Mouse (Mus musculus): Measurements from ENCODE around the gene Ppp1r9a.

DNA sequence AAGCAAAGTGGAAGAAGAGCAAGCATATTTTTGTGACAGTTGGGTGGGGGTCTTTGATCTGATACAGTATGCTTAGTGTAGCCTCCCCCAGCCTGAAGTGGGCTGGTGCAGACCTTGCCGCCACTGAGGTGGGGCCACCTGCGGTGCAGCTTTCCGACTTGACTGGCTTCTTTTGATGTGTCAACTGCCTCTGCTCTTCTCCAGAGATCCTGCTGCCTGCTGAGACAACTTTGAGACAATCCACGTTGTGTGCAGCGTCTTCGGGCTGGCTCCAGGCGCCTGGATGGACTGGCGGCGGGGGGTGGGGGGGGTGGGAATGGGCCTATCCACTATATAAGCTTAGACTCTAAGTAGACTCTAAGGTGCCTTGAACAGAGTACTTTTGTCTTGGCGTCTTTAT, 47.5 kb upstream of the Ppp1r9a start:
- TF ChIP-seq CTCF (IDR thresholded peaks at IDR 0.05; ENCODE audit: extremely low read depth, insufficient read depth, low read length) (no peak), POLR2A (IDR thresholded peaks at IDR 0.05; ENCODE audit: extremely low read depth, insufficient read depth, low read length) (no peak)

Data from cortical plate, adult 2 months (tissue).